Mouse (Mus musculus) effector memory CD4-positive, alpha-beta T cell, adult 7 months (primary cell): ENCODE results near the gene Ube2cbp. TPM values are rescaled to one million over a fixed set of nuclear protein-coding genes. Genes with fewer than 3 reads are reported as not detected.

Experiments used
- polyA plus RNA-seq: library from polyadenylated mRNA; unstranded; fragments of 100-300 nt; shearing (Covaris generic); gene quantifications from one replicate; pipeline ENCODE4 v1.2.1, GENCODE M21; 2017

Ube2cbp gene
- 3.5 TPM for polyA plus RNA-seq

DNA sequence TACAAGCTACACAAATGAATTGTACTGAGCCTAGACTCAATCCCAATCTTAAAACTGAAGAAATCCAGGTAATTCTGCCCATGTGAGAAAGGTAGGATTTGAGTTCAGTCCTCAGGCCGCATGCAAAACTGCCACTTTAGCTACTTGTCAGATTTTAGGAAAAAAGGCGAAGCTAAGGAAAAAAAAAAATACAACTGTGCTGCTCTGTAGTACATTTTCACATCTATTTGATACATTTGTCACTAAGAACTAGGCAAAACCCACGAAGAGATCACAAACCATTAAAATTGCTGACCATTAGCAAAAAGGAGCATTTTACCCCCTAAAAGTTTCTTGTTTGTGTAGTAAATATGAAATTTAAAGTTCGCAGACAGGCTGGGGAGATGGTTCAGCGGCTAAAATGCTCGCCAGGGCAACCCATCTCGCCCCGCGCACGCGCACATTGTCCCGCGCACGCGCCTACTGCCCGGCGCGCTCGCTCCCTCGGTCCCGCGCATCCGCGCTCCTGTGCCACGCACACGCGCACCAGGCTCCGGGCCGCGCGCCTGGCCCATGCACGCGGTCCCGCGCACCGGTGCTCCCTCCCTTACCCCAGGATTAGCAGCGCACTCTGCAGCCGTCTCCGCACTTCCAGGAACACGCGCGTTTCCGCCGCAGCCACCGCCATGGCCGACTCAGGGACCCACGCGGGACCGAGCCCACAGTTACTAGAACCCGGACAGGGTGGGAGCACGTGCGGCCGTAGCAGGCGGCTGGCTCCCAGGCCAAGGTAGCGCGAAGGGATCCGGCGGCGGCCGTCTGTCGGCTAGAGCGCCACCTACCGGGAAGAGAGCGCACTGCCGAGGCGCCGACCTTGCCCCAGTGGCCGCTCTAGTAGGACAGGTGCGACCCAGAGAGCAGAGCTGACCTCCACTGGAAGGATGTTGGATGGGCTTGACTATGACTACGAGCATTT lies at the start of gene Ube2cbp:
Ube2cbp (minus strand) TSS at position 800 of the 955 bp plus-strand sequence.

DNA sequence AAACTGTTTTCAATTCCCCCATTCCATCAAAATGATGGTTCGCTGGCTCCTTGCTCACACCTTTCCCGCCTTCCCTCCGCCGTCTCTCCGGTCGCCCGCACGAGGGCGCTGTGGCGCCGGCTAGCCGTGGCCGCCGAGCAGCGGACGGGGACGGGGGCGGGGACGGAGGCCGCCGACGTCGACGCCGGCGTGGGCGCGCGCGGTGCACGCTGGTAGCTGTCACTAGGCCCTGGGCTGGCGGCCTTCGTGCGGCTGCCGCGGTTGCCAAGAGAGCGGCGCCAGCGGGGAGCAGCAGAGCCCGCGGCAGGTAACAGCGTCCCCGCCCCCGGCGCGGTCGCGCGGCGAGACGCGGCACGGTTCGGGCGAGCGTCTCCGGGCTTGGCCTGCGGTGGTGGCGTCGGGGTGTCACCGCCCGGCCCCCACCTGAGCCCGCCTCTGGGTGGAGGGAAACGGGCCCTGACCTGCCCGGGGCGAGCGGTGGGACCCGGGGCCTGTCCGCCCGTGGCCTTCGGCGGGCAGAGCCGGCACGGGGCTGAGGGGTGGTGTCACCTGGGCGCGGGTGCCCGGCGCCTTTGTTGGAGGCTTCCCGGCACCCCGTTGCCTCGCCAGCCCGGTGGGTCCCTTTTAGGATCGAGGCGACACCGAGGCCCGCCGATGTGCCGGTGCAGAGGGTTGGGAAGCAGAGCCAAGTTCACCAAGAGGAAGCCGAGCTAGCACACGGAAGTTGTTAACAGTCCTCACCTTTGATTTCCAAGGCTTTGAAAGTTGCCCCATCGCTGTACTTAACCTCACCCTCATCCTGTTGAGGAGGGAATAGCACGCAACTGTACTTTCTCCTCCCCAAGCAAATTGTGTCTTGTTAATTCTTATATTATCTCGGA lies 2.5 kb upstream of the Ube2cbp start, which contains the start of gene Dop1a:
Dop1a (plus strand) TSS at position 165 of the 881 bp plus-strand sequence.

Other genes with a start within 250 kb of the Ube2cbp start
- 47.7 TPM for gene Dop1a, start 2.2 kb upstream of the Ube2cbp start, polyA plus RNA-seq
- gene Pgm3, start 106.9 kb upstream of the Ube2cbp start, polyA plus RNA-seq: 16.0 TPM
- gene Rwdd2a, start 107.0 kb upstream of the Ube2cbp start, polyA plus RNA-seq: 4.8 TPM
- 0.15 TPM for gene Me1, start 231.0 kb upstream of the Ube2cbp start, polyA plus RNA-seq